Mouse (Mus musculus) liver, adult 2 months (tissue): ENCODE measurements around the gene Lmf2. TPM values are rescaled to one million over a fixed set of nuclear protein-coding genes. Genes with fewer than 3 reads are reported as not detected.

Source experiments
- DNase-seq: peaks from one replicate; pipeline ENCODE4 v3.0.0-alpha.2; 2011; ENCODE audit warnings: low read depth, low spot score; ENCODE audit errors: extremely low read depth
- H3K27ac ChIP-seq: fragments of 200-500 bp; replicated peaks from 2 replicates; pipeline ENCODE4 v1.5.1; 2012; ENCODE audit warnings: low read depth, mild to moderate bottlenecking, control low read depth, inconsistent platforms, low read length; ENCODE audit not compliant: insufficient read depth
- H3K27me3 ChIP-seq: fragments of 200-500 bp; 2 replicates; pipeline ENCODE4 v1.6.1; 2012; ENCODE audit warnings: mild to moderate bottlenecking, moderate library complexity, low read length, inconsistent platforms; ENCODE audit not compliant: control insufficient read depth, insufficient read depth
- H3K36me3 ChIP-seq: fragments of 200-500 bp; 2 replicates; pipeline ENCODE4 v1.6.1; 2012; ENCODE audit warnings: low read length, inconsistent platforms; ENCODE audit not compliant: control insufficient read depth, insufficient read depth
- H3K4me1 ChIP-seq: fragments of 200-500 bp; 2 replicates; pipeline ENCODE4 v1.6.1; 2011; ENCODE audit warnings: low read length; ENCODE audit not compliant: control insufficient read depth, insufficient read depth
- H3K4me3 ChIP-seq: fragments of 200-500 bp; 2 replicates; pipeline ENCODE4 v1.5.1; 2011; ENCODE audit warnings: low read depth, mild to moderate bottlenecking, control low read depth, low read length, moderate library complexity; ENCODE audit not compliant: insufficient read depth
- H3K79me2 ChIP-seq: fragments of 200-500 bp; 2 replicates; pipeline ENCODE4 v1.6.1; 2012; ENCODE audit warnings: inconsistent platforms, mild to moderate bottlenecking, low read length, moderate library complexity; ENCODE audit not compliant: control insufficient read depth, insufficient read depth
- H3K9ac ChIP-seq: fragments of 200-500 bp; 2 replicates; pipeline ENCODE4 v1.6.1; 2012; ENCODE audit warnings: low read depth, mild to moderate bottlenecking, control low read depth, inconsistent platforms, low read length
- CTCF ChIP-seq: fragments of 200-500 bp; IDR thresholded peaks from 2 replicates; pipeline ENCODE4 v1.5.1; 2011; ENCODE audit warnings: low read depth, low read length, control low read depth
- POLR2A ChIP-seq: fragments of 200-500 bp; IDR thresholded peaks from 2 replicates; pipeline ENCODE4 v1.6.1; 2011; ENCODE audit warnings: low read length, control low read depth; ENCODE audit not compliant: insufficient read depth; ENCODE audit errors: extremely low read depth
- WGBS: fragments of 180-500 bp; shearing (Covaris S2); methylation state at CpG from one replicate; pipeline ENCODE4 v1.1.7; 2018; 5-methylcytosine and 5-hydroxymethylcytosine counted together
- polyA plus RNA-seq: library from polyadenylated mRNA; depleted of rRNA; stranded (reverse); fragments of >200 nt; gene quantifications from 2 replicates; pipeline ENCODE4 v1.2.3, GENCODE M21; 2012; rRNA removed
- total RNA-seq: library from RNA; depleted of rRNA; stranded (reverse); fragments of >200 nt; gene quantifications from 2 replicates; pipeline ENCODE4 v1.2.3, GENCODE M21; 2014; rRNA removed

Gene Lmf2
- 4.3 and 8.0 TPM in 2 replicates for total RNA-seq
- polyA plus RNA-seq = 20.8 and 21.3 TPM in 2 replicates

DNA sequence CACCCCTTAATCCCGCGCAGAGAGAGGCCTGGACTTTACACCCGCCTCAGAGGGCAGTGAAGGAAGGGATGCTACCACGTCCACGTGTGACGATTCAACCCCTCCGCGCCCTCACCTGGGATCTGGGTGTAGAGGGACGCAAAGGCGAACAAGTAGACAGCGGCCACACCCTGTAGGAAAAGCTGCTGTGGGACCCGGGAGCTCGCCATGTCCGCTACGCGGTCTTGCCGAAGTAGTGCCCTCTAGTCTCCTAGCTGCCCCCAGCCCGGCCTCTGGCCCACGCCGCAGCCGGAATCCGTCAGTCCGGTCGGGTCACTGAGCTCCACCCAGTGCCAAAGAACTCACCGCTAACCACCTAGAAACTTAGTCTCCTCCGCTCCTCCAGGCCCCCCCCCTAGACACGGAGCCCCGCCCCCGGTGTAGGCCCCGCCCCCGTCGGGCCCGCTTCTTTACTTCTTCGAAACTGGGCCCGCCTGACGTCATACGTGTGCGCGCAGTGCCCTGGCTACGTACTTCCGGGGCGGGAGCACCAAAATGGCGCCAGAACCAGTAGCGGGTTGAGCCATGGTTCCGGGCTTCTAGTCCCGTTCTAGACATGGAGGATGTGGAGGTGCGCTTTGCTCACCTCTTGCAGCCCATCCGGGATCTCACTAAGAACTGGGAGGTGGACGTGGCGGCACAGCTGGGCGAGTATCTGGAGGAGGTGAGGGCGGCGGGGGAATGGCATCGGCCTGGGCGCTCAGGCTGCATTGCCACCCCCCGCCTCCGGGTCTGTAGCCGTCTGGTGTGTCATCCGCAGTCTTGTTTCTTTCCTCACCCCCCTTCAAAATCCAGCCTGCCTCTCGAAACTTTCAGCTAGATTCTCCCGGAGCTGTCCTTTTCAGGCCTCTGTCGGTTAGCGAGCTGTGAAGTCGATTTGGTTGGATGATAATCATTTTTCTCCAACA, at the start of gene Lmf2, which contains the start of gene Ncaph2:
TSS of gene Lmf2 (minus strand) at position 419 of the 947 bp plus-strand sequence.
TSS of gene Ncaph2 (plus strand) at position 479 of the 947 bp plus-strand sequence.
- peak within 1 kb of the TSS; percentile 90 for H3K9ac ChIP-seq
- peaks cover 3% of the 10 kb centered on the region for H3K4me1 ChIP-seq
- TF ChIP-seq CTCF (no peak), POLR2A (0 out of 2 replicates have a peak, but pooled peaks have one; percentile 18)
- H3K27me3 ChIP-seq = no peaks in the 10 kb centered on the region
- 0% methylated on average over 64 of the region's 64 CpGs for WGBS
- H3K36me3 ChIP-seq = 0 out of 2 replicates have a peak, but pooled peaks cover 2% of the 10 kb centered on the region
- H3K27ac ChIP-seq = peak within 1 kb of the TSS; percentile 71
- peaks cover 16% of the 10 kb centered on the region; the same call in 1 of the 2 replicates for H3K79me2 ChIP-seq
- DNase-seq = peak; percentile 80
- H3K4me3 ChIP-seq = peak within 1 kb of the TSS; percentile 93

DNA sequence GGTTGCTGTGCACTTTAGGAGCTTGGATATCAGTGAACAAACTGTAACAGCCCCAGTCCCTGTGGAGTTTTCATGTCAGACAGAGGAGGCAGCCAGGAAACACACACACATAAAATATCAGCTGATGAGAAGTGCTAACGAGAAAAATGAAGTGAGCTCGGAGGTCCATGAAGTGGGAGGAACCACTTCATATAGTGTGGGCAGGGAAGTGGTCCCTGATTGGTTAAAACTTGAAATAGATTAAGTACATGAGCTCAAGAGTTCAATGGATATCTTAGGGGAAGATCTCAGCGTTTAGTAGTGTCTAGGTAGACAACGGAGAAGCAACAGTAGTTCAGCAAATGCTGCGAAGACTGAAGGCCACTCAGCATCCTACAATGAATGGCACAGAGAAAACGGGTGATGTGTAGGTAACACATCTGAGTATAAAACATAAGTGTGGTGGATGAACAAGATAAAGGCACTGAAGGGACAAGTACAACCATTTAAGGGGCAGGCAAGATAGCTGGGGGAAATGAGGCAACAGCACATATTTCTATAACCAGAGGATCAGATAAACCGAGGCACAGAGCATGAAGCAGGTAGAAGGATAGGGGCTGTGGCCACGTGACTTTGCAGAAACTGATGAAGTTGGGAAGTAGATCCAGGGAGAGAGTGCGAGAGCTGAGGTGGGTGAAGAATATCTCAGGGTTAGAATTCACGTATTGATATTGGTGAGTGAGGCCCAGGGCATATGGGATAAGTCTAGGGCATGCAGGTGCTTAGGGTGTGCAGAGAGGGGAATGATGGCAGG, 49.6 kb upstream of the Lmf2 start:
- Histone ChIP-seq H3K9ac (no peak overlapping the region), H3K79me2 (no peaks in the 10 kb centered on the region), H3K4me1 (no peaks in the 10 kb centered on the region), H3K27ac (no peak overlapping the region), H3K4me3 (no peak overlapping the region), H3K27me3 (no peaks in the 10 kb centered on the region), H3K36me3 (no peaks in the 10 kb centered on the region)
- TF ChIP-seq CTCF (no peak), POLR2A (no peak)
- no peak for DNase-seq
- 84% methylated on average over 10 of the region's 10 CpGs for WGBS

DNA sequence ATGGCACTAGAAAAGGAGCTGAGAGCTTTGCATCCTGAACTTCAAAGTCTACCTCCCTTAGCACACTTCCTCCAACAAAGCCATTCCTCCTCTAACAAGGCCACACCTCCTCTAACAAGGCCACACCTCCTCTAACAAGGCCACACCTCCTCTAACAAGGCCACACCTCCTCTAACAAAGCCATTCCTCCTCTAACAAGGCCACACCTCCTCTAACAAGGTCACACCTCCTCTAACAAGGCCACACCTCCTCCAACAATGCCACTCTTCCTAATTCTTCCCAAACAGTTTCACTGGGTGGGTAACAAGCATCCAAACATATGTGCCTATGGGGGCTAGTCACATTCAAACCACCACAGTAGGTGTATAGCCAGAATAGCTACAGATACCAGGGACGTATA, 47.0 kb upstream of the Lmf2 start:
- Histone ChIP-seq H3K27me3 (no peaks in the 10 kb centered on the region), H3K36me3 (no peaks in the 10 kb centered on the region), H3K4me1 (no peaks in the 10 kb centered on the region), H3K27ac (no peak overlapping the region), H3K9ac (no peak overlapping the region), H3K4me3 (no peak overlapping the region), H3K79me2 (no peaks in the 10 kb centered on the region)
- DNase-seq = no peak
- TF ChIP-seq POLR2A (no peak), CTCF (no peak)
- 84% methylated on average over 1 of the region's 1 CpGs for WGBS

DNA sequence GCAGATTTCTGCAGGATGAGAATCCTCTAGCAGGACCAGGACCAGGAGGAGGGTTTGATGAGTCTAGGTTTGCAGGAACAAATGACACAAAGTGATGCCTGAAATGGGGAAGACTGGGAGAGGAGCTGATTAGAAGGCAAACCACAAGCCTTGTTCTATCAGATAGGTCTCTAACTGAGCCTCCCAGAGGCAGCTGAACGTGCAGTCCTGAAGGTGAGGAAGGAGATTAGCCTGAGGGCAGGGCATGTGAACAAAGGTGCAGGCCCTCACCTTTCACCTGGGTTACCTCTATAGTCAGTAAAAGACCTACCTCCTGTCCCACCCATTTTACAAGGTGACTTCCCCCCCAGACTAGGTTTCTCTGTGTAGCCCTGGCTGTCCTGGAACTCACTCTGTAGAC, 44.3 kb upstream of the Lmf2 start:
- H3K36me3 ChIP-seq = no peaks in the 10 kb centered on the region
- no peak for DNase-seq
- H3K27me3 ChIP-seq = no peaks in the 10 kb centered on the region
- H3K4me1 ChIP-seq = peaks cover 3% of the 10 kb centered on the region; the same call in 1 of the 2 replicates
- no peak overlapping the region for H3K4me3 ChIP-seq
- H3K27ac ChIP-seq = no peak overlapping the region
- WGBS = 67% methylated on average over 1 of the region's 1 CpGs
- no peak overlapping the region for H3K9ac ChIP-seq
- TF ChIP-seq POLR2A (no peak), CTCF (no peak)
- no peaks in the 10 kb centered on the region for H3K79me2 ChIP-seq

DNA sequence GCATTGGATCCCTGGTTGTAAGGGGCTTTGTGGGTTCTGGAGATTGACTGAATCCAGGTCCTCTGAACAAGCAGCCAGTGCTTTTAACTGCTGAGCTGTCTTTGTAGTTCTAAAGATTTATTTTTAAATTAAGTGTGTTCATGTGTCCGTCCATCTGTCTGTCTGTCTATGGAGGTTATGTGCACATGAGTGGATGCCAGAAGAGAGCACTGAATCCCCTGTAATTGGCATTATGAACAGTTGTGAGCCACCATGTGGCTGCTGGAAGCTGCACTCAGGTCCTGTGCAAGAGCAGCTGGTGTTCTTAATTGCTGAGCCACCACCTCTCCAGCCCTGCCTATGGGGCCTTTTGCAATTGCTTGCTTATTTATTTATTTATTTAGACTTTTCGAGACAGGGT, 42.7 kb upstream of the Lmf2 start:
- WGBS = 83% methylated on average over 2 of the region's 2 CpGs
- H3K4me1 ChIP-seq = peaks cover 3% of the 10 kb centered on the region; the same call in 1 of the 2 replicates
- H3K27me3 ChIP-seq = no peaks in the 10 kb centered on the region
- no peak for TF ChIP-seq CTCF
- no peak for TF ChIP-seq POLR2A
- no peaks in the 10 kb centered on the region for H3K79me2 ChIP-seq
- H3K27ac ChIP-seq = no peak overlapping the region
- H3K36me3 ChIP-seq = no peaks in the 10 kb centered on the region
- no peak for DNase-seq
- H3K4me3 ChIP-seq = no peak overlapping the region
- no peak overlapping the region for H3K9ac ChIP-seq
